Mouse (Mus musculus): ENCODE measurements around the gene Kirrel3. TPM values are rescaled to one million over a fixed set of nuclear protein-coding genes. Genes with fewer than 3 reads are reported as not detected.

The Kirrel3 gene
- total RNA-seq, 2 experiments from 2014 or later = 53.4 to 60.1 TPM

DNA sequence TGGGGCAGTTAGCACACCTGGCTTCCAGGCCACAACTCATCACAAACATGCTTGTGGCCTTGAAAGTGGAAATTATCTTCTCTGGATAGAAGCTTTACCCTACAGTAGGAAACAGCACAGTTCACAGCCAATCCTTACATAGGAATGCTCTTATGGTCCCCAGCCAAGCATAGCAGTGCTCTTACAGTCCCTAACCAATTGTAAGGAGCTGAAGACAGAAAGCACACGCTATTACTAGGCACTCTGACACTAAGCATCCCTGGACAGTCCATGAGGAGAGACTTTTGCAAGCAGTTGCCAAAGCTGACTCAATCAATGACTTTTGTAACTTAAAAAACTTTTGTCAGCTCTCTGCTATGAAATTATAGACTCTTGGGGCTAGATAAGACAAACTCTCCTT lies 181.5 kb downstream of the Kirrel3 start:
- no peak for DNase-seq (ENCODE audit: extremely low spot score in 1 of 2, low spot score in 1 of 2)

DNA sequence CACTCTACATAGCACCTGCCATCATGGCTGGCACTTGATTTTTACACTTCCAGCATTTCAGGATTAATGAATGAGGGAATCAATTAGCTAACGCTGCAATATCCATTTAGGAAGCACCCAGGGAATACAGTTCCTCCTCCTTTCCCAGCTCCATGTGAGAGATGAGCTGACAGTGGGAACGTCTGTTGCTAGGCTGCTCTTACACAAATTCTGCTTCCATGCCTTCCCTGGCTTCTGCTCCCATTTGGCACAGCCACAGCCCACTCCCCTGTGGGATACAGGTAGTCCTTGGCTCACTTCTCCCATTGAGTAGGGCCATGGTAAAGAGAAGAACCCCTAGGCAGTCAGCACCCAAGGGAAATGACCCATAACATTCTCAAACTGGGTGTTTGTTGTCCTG lies 185.2 kb downstream of the Kirrel3 start:
- DNase-seq (ENCODE audit: extremely low spot score in 1 of 2, low spot score in 1 of 2) = no peak

DNA sequence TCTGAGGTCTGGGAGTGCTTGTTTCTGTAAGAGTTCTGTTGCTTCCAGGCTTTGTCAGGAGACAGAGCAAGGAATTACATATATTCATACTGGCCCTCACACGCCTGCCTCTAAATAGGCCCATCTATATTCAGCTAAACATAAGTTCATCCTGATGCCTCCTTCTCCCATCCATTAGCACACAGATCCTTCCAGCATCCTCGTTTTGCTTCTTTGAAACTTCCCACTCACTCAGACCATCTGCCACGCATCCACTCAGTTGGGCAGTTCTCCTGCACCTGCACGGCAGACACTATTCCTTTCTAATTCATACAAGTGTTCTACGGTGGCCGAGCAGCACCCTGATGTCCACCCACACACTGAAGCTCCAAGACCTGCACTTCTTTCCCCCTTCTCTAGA lies 201.1 kb downstream of the Kirrel3 start:
- no peak for DNase-seq (ENCODE audit: extremely low spot score in 1 of 2, low spot score in 1 of 2)

DNA sequence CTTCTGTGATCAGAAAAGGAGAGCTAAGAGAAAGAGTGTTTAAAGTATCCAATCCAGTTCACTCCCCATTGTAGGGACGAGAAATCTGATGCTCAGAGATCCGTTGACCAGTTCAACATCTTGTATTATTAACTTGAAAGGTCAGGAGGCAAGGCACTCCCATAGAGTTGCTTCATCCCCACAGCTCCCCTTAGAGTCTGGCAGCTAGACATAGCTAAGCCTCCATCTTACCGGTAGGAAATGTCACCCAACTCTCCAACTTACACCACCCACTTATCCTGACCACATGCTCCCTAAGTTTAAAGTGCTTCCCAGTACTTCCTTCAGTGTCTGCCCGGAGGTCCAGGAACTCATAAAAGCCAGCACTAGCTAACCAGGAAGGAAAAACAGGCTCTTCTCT lies 202.7 kb downstream of the Kirrel3 start:
- DNase-seq (ENCODE audit: extremely low spot score in 1 of 2, low spot score in 1 of 2) = no peak

DNA sequence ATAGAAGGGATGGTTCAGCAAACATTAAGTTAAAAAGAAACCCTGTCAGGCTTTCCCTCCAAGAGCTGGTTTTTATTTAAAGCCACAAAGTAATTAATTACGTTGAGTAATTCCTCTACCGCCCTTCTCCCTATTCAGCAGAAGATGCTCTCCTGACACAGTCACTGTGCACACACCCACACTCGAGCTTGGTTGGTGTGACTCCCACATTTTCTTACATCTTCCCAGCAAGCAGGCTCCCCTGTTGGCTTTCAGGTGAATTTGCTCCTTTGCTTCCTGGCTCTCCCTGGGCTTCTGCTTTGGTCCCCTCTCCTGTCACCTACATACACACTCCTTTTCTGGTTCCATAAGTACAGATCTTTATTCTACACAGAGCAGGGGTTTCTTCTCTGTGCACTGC lies 203.7 kb downstream of the Kirrel3 start:
- no peak for DNase-seq (ENCODE audit: extremely low spot score in 1 of 2, low spot score in 1 of 2)

DNA sequence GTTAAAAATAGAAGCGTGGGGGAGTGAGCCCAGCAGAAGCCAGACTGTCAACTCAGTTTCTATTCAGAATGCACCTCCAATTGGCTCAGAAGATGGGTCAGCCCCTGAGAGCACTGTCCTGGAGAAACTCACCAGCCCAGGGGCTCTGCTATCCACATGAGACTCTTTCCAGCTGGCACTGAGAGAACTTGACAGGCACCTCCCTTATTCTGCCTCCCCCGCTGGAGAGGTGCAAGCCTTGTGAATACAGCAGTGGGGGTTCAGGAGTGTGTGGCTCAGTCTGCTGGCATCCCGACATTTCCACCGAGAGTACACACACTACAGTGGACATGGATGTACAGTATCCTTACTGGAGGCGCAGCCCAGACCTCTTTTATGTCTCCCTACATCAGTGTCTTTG lies 210.0 kb downstream of the Kirrel3 start:
- DNase-seq (ENCODE audit: extremely low spot score in 1 of 2, low spot score in 1 of 2) = no peak

DNA sequence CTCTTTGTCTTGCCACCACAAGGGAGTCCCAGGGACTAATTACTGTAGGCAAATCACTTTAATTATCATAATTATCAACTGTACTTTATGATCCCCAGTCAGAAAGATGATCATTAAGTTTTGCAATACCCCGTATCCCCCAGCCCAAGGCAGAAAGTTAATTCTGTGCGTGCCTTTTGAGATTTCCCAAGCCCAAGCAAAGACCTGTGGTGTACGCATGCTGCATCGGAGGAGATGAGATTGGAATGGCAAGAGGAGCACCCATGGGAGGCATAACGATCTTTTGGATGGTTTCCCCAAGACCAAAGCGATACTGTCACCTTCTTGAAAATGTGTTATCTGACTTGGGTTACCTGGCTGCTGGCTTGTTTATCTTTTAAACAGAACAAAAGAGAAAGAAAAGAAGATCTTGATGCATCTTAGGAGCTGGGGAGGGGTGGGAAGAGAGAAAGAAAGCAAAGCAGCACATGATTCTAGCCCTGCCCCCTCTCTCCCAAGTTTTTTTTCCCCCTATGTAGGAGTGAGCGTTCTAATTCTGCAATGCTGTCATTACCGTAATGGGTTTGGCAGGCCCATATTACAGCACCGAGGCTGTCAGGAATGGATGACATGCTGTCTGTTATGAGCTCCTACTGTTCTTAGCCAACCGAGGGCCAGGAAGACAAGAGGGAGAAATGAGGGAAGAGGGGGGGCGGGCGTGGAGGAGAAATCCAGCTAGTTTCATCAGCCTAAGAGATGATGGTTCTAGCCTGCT lies 218.0 kb downstream of the Kirrel3 start:
- DNase-seq (ENCODE audit: extremely low spot score in 1 of 2, low spot score in 1 of 2) = no peak

DNA sequence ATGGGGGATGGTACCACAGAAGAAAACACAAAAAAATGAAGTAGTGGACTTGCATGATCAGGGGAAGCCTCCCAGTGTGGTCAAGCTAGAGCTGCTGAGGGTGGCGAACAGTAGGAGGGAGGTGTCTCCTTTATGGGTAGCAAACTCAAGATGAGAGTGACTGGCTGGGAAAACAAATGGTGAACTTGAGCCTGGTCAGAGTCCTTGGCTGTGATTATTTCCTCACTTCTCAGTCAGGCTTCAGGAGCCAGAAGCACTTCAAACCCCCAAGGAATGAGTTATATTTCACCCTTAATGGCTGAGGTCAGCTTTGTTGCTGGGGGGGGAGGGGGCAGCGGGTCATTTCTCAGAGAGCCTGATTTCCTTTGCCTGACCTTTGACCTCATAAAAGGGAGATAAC lies 218.7 kb downstream of the Kirrel3 start:
- DNase-seq (ENCODE audit: extremely low spot score in 1 of 2, low spot score in 1 of 2) = no peak

DNA sequence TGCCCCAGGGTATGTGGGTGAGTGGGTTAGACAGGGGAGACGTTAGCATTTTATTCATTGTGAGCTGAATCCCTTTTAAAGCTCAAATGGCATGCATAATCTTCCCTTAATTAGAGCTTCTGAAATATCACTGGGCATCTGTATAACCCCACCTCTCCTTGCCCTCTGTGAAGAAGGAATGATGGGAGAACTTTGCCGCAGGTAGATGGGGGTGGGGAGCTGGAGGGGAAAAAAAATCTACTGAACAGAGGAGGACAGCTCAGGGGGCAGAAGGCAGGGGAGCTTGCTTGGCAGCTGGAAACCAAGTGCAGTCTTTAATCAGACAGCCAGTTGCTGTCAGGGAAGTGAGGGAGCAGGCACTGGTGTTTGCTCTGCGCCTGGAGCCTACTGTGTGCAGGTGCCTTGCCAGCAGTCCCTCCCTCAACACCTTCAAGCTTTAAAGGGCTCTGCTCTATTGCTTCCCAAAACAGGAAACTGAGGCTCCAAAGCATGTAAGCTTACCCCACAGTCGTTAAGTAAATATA lies 220.7 kb downstream of the Kirrel3 start:
- no peak for DNase-seq (ENCODE audit: extremely low spot score in 1 of 2, low spot score in 1 of 2)

DNA sequence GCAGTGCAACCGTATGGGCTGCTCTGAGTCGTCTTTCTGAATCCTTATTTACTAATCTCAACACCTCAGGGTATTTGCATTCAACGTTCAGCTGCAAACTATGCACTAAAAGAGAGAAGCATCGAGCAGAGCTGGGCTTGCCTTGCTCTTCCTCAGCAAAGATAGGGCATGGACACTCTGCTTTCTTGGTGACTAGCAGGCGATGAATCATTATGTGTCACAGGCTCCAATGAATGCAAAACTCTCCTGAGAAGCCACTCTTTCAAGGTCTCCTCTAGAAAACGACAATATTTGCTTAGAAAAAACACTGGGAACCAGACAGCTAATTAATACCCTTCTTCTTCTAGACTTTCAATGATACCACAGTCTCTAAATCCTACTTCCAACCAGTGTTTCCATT lies 223.0 kb downstream of the Kirrel3 start:
- DNase-seq (ENCODE audit: extremely low spot score in 1 of 2, low spot score in 1 of 2) = no peak

DNA sequence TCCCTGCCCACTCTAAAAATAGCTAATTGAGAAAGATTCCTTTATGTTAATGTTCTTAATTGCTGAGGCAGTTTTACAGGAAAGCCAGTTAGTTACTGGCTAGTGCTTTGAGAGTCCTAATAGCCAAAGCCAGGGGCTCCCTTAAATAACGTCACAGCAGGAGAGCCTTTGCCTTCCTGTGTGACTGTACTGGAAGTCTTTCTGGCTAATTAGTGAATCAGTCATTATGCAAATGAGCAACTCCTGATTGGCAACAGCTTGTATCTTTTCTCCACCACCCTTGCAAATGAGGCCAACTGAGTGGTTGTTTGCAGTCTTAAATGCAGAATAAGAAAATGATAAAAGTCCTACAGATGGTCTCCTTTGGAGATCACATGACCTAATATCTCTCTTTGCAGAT lies 226.3 kb downstream of the Kirrel3 start:
- no peak for DNase-seq (ENCODE audit: extremely low spot score in 1 of 2, low spot score in 1 of 2)

DNA sequence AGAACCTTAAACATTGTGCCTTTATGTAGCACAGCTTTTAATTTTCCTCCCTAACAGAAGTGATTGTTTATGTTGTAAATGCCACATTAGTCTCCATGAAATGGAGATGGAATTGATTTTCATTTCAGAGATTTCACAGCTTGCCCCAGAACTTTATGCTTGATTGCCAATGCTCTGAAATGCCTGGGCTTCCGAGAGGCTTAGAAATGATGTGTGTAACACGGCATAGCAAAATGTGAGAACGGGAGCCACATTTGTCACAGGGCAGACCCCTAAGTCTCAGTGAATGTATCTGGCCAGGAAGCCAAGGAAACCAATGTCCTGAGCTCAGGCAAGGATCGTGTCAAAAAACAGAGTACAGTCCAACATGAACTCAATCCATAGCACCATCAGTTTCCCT lies 227.3 kb downstream of the Kirrel3 start:
- no peak for DNase-seq (ENCODE audit: extremely low spot score in 1 of 2, low spot score in 1 of 2)

DNA sequence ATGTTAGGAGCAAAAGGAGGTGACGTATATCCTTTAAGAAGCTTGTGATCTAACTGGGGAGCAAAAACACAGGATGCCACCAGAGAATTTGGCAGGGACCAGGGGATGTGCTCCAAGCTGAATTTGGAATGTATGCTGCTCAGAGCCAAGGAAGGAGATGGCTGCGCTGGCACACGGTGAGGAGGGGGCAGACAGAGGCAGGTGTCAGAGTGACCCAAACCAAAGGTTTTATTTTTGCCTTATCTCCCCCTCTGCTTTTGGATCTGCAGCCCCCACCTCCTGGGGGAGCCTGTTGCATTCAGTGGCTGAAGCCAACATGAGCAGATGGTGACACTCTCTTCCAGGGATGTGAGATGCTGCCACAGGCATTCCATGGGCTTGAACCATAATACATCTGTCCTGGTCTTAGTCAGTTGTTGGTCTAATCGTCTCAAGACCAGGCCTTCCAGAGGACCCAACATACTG lies 227.8 kb downstream of the Kirrel3 start:
- no peak for DNase-seq (ENCODE audit: extremely low spot score in 1 of 2, low spot score in 1 of 2)

DNA sequence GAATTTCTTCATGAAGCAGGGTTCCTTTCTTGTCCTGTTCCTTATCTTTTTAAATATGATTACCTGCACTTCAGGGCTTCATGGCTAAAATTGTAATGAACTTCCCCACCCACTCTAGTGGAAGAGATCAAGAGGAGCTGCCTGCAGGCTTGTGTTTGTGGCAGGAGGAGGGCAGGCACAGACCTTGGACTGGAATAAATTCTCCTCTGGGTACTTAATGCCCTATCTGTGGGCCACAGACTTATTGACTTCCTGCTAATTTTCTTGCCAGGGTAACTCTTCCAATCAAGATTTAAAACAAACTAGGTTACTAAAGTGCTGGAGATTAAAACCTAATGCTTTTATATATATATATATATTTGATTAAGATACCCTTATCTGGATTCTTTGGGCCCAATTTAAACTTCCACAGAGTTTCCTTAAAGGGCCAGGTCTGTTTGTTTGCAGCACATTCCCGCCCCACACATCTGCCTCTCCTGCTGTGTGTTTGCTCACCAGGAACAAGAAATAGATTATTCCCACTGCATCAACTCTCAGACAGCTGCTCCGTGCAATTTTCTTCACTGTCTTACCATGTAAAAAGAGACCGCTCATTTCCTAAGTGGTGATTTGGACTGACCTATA lies 229.4 kb downstream of the Kirrel3 start:
- DNase-seq (ENCODE audit: extremely low spot score in 1 of 2, low spot score in 1 of 2) = no peak

DNA sequence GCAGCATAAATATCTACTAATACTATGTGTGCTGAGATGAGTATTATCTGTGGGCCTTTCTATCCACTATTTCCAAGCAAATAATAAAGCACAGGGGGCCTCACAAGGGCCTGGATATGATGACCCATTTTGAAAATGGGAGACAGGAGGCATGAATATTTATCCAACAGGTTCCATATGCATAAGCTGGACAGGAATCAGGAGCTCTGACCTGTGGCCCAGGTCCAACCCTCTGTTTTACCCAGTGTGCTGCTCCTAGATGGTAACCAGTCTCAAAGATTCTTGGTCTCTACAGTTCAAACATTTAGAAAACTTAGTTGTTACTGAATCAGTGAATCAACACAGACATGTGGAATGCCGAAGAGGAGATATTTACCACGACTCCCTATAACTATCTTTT lies 230.8 kb downstream of the Kirrel3 start:
- no peak for DNase-seq (ENCODE audit: extremely low spot score in 1 of 2, low spot score in 1 of 2)

DNA sequence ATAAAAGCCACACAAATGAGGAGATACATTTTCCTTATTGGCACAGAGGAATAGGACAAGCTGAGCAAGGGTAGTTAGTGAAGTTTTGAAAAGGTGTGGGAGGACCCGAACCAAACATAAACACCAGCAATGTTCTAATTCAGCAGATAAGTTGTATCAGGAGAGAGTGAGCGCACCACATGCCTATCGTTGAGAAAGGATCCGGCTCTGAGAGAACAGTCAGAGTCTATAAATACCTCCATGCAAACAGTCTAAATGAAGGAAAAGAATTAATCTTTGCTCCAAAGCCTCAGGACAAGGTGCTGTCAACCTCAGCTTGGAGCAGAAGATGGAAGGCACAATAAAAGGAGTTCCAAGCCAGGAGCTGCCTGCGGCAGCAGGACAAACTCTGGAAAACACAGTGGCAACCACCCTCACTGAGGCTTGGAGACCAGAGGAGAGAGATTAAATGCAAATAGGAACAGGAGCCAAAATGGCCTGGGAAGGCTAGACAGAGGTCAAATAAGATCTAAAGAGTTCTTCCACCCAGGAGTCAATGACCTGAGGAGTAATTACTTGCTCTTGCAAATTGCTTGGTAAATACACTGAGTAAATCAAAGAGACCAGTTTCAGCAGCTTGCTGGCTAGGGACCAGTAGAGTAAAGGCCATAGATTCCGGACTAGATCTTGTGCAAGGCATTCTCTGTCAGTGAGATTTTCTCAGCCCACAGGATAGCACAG lies 235.9 kb downstream of the Kirrel3 start:
- DNase-seq (ENCODE audit: extremely low spot score in 1 of 2, low spot score in 1 of 2) = no peak

DNA sequence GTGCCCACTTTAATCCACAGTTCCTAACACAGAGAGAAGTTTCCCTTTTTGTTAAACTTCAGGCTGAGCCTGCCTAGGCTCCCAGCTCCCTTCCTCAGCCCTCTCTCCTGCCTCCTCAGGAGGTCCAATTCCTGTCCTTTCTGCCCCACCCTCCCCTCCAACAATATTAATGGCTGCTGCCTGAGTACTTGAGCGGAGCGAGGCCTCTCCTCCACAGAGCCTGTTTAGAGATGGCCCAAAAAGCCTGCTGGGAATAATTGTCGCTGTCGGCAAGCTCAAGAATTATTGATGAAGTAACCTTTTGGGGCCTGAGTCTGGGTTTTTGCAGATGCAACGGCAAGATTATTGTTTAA lies 236.5 kb downstream of the Kirrel3 start:
- DNase-seq (ENCODE audit: extremely low spot score in 1 of 2, low spot score in 1 of 2) = no peak

DNA sequence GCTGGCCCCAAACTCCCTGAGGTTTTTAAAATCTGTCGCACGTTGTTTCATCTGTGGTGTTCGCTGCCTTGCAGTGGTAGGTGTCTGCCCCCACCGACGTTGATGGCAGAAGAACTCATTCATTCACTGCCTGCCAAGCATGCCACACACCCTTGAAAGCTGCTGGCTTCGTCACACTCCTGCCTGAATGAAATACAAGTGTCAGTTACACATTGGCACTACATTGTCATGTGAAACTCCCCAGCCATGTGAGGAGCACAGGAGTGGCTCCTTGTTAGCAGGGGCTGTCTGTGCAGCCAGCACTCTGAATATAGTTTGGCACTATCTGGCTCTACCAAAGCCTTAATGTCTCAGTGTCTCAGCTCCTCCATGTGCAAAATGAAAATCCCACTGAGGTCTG lies 246.8 kb downstream of the Kirrel3 start:
- DNase-seq (ENCODE audit: extremely low spot score in 1 of 2, low spot score in 1 of 2) = no peak

DNA sequence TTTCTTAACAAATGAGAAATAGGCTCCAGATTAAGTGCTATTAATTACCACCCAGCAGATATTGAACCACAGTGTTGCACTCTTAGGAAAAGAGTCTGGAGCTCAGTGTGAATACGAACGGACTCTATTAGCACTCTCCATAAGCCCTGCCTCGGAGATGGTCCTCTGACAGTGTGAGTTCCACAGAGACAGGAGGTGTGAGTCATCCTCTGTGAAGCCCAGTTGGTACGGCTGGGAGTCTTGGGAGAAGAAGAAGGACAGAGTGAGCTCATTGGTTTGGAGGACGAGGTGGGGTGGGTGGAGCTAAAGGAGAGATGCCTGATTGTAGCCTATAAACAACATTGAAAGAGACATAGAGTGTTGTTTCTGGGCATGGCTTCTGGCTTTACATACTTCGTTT lies 247.9 kb downstream of the Kirrel3 start:
- DNase-seq (ENCODE audit: extremely low spot score in 1 of 2, low spot score in 1 of 2) = no peak

DNA sequence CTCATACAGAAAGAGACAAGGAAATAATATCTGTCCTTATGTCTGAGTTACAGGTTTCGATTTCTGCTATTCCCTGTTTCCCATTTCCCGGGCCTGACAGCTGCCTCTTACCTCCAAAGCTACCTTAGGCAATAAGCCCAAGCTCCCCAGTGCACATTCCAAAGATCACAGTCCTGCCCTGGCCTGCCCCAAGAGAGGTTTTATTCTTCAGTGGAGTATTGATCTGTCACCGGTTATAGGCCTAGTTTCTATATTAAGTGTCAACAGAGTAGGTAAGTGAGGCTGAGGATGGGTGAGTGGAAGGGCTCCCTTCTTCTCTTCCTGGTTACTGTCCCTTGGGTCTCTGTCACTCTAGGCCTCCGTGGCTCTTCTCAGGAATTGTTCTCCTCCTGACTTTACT lies 249.3 kb downstream of the Kirrel3 start:
- no peak for DNase-seq (ENCODE audit: extremely low spot score in 1 of 2, low spot score in 1 of 2)

DNA sequence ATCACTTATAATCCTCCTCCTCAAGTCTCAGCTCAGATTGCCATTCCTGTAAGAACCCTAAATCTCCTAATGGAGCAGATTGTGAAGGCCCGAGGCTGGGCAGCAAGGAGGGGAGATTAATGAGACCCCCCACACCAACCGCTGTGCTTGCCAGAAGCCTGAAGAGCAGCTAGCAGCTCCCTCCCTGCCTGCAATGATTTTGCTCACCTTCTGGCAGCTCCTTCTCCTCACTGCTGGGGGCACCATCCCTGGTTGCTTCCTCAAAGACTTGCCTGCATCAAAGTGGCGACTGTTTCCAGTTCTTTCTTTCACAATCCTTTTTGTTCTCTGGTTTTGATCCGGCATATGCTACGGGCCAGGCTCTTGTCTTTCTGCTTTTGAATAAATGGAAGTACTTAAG lies 253.7 kb downstream of the Kirrel3 start:
- no peak for DNase-seq (ENCODE audit: extremely low spot score in 1 of 2, low spot score in 1 of 2)

DNA sequence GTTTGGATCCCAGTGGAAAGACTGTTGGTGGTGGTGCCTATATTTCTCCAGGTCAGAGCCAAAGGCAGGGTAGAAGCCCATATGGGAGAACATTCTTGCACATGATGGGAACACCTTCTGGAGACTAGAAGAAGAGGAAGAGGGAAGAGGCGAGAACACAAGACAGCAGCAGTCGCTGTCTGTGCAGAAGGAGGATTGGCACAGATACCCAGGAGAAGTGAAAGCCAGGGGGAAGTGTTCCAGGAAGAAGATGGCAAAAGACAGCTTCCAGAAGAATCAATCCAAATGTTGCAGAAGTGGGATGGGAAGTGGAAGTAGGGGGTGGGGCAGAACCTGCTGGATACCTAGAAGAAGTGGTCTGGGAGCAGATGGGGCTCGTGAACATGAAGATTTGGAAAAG lies 255.1 kb downstream of the Kirrel3 start:
- no peak for DNase-seq (ENCODE audit: extremely low spot score in 1 of 2, low spot score in 1 of 2)

All from layer of hippocampus, postnatal 25 days (tissue).